Mouse (Mus musculus) right cerebral cortex, postnatal 14 days (tissue): ENCODE measurements at regions not wholly inside any gene's neighbourhood (a gene's known extent, or its start where the extent isn't known, plus 50 kb on each side); places are given as distances from the start of the nearest gene placed in this dataset.
"Not testable (repeated sequence)": the region's sequence is repeated elsewhere in the genome, so short reads cannot be mapped to it uniquely, and the experiment has no call there.

Source experiments
- DNase-seq: peaks from one replicate; pipeline ENCODE4 v3.0.0; 2022

- DNase-seq, result not testable (repeated sequence)
These were observed 699.2 kb upstream of the Dmd start for GRCm38 (mm10) chrX:82249456-82249855.

DNA sequence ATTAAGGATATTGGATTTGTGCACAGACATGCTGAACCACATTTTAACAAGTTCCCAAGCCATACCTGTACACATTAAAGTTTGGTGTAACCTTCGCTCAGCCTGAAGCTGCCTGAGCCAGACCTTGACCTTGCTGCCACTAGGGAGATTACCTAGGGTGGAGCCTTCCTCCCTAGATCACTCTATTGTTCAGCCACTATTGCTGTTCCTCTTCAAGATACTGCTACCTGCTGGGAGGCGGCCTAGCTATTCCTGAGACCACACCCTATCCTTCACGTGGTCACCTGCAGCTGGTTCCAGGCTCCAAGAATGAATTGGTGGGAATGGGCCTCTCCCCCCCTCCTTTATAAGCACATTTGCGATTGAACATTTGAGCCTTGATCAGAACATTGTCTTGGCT lies 666.3 kb upstream of the Dmd start:
- DNase-seq, result not testable (repeated sequence)

DNA sequence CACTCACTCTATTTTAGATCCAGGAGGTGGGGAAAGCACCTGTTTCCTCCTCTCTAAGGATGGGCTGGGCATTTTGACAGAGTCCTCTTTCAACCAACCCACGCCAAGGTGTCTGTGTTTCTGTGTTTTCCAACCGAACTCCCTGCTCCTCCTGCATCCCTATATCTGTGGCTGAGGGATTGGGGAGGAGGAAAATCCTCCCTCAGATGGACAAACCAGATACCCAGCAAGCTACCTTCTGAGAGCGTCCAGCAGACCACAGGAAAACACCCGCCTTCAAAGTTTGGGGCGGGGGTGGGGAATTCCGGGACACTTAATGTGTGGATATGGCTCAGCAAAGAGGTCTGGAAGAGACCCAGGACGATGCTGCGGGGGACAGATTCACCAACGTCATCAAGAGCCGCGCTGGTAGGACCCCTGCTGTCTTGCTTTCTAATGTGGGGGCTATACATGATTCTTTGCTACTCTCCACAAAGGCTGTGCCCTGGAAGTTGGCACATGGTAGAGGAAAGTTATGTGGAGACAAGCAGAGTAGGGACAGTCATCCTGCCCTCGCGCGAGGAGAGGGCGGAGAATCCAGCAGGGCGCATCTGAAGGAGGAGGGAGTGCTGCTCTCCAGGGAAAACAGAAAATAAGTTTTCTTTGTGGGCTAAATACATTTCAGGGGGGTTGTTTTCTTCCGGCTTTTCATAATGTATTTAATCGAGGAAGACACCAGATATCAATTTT lies 637.7 kb upstream of the Dmd start:
- DNase-seq, result peak; percentile 4
